ENCODE assay signal across 34 mouse cellular contexts in the genomic region with DNA sequence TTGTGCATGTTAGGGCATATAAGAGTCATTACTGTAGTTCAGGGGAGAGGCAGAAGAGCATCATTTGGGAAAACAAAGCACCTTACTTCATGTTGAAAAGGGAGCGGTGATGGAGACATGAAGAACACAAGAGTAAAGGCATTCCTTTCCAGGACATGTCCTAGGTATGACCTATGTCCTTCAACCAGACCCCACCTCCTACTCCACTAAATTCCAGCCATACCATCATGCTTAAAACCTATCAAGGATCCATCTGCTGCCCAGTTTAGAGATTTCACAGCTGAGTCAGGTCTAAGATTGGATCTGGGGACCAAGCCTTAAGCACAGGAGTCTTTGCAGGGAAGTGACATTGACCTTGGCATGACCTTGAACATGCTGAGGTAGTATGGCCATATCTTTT. TPM values are rescaled to one million over a fixed set of nuclear protein-coding genes. Genes with fewer than 3 reads are reported as not detected.
"Had no signal": no experiment of that assay in that cellular context is flagged by ENCODE, and none has a peak within 500 bp of the region (broad histone marks: within the 10 kb centered on the region; RNA-seq: fewer than 3 reads in every experiment).

No protein-coding gene starts in this region.

- DNase-seq: heart, postnatal 10 days; heart, postnatal 14 days; heart, postnatal 36 days; heart, postnatal 4 days; kidney, adult 11 months; kidney, adult 18-20 months; kidney, adult 2 months; kidney, adult 8-10 months; kidney, adult 9 months; kidney, postnatal 10 days; kidney, postnatal 14 days; kidney, postnatal 25 days; kidney, postnatal 36 days; kidney, postnatal 4 days; layer of hippocampus, adult 9-11 months; layer of hippocampus, postnatal 36 days had no signal

- H3K27ac ChIP-seq: heart, embryonic 10.5 days; heart, embryonic 13.5 days; heart, embryonic 15.5 days; hindbrain, embryonic 10.5 days; hindbrain, embryonic 12.5 days; hindbrain, embryonic 14.5 days; hindbrain, embryonic 15.5 days; hindbrain, postnatal 0 days; intestine, embryonic 15.5 days; kidney, embryonic 15.5 days; kidney, postnatal 0 days; layer of hippocampus, adult 2 months had no signal

- H3K4me3 ChIP-seq: heart, embryonic 10.5 days; heart, embryonic 12.5 days; heart, embryonic 13.5 days; heart, embryonic 15.5 days; hindbrain, embryonic 10.5 days; hindbrain, embryonic 12.5 days; hindbrain, embryonic 15.5 days; intestine, embryonic 15.5 days; kidney, embryonic 15.5 days; layer of hippocampus, adult 2 months had no signal

- H3K4me2 ChIP-seq: heart, embryonic 11.5 days; heart, embryonic 12.5 days; heart, embryonic 13.5 days; heart, embryonic 15.5 days; hindbrain, embryonic 12.5 days; hindbrain, embryonic 14.5 days; hindbrain, embryonic 15.5 days; intestine, embryonic 15.5 days; kidney, embryonic 15.5 days had no signal

- H3K36me3 ChIP-seq: heart, embryonic 10.5 days; heart, embryonic 12.5 days; heart, embryonic 13.5 days; heart, embryonic 15.5 days; hindbrain, embryonic 10.5 days; hindbrain, embryonic 12.5 days; hindbrain, embryonic 15.5 days; intestine, embryonic 15.5 days; kidney, embryonic 15.5 days had no signal

- H3K9me3 ChIP-seq: heart, embryonic 10.5 days; heart, embryonic 12.5 days; heart, embryonic 13.5 days; heart, embryonic 15.5 days; hindbrain, embryonic 10.5 days; hindbrain, embryonic 12.5 days; hindbrain, embryonic 15.5 days; intestine, embryonic 15.5 days; kidney, embryonic 15.5 days had no signal

- H3K4me1 ChIP-seq: hindbrain, embryonic 12.5 days; hindbrain, embryonic 15.5 days; intestine, embryonic 15.5 days had no signal

- ATAC-seq: hindbrain, embryonic 16.5 days; hindbrain, postnatal 0 days; inflammation-experienced regulatory T-cells, adult 6 months; intestine, embryonic 15.5 days; intestine, embryonic 16.5 days; intestine, postnatal 0 days had no signal

- H3K9ac ChIP-seq: heart, embryonic 12.5 days; heart, embryonic 13.5 days; heart, embryonic 15.5 days; hindbrain, embryonic 12.5 days; hindbrain, embryonic 14.5 days; hindbrain, embryonic 15.5 days; intestine, embryonic 15.5 days; kidney, embryonic 15.5 days had no signal

- H3K27me3 ChIP-seq: heart, embryonic 12.5 days; heart, embryonic 13.5 days; heart, embryonic 15.5 days; hindbrain, embryonic 12.5 days; hindbrain, embryonic 15.5 days; intestine, embryonic 15.5 days; kidney, embryonic 15.5 days had no signal

RNA-seq across cellular contexts. Expression of a gene that starts 25.1 kb away (rescaled TPM):
- polyA plus RNA-seq: inflammation-experienced regulatory T-cells, adult 6 months had no signal
